31 mouse cellular contexts compared by ENCODE assay signal in genomic region chr13:3796649-3797048, GRCm38 (mm10). TPM values are rescaled to one million over a fixed set of nuclear protein-coding genes. Genes with fewer than 3 reads are reported as not detected.
"Had no signal": no experiment of that assay in that cellular context is flagged by ENCODE, and none has a peak within 500 bp of the region (broad histone marks: within the 10 kb centered on the region; RNA-seq: fewer than 3 reads in every experiment).

No protein-coding gene starts in this region.

- H3K9me3 ChIP-seq: heart, embryonic 13.5 days; heart, embryonic 15.5 days; hindbrain, embryonic 13.5 days; hindbrain, embryonic 15.5 days; kidney, embryonic 15.5 days; limb, embryonic 13.5 days had no signal

- ATAC-seq: forebrain, postnatal 0 days; hindbrain, postnatal 0 days; intestine, embryonic 16.5 days had no signal

- H3K4me2 ChIP-seq: heart, embryonic 11.5 days; heart, embryonic 13.5 days; heart, embryonic 15.5 days; hindbrain, embryonic 13.5 days; hindbrain, embryonic 15.5 days; kidney, embryonic 15.5 days; limb, embryonic 13.5 days had no signal

- H3K9ac ChIP-seq: forebrain, postnatal 0 days; heart, embryonic 13.5 days; heart, embryonic 15.5 days; hindbrain, embryonic 13.5 days; hindbrain, embryonic 15.5 days; kidney, embryonic 15.5 days; limb, embryonic 13.5 days had no signal

- H3K4me1 ChIP-seq: hindbrain, embryonic 13.5 days; hindbrain, embryonic 15.5 days had no signal

- H3K27ac ChIP-seq: heart, adult 2 months; heart, embryonic 13.5 days; heart, embryonic 15.5 days; hindbrain, embryonic 13.5 days; hindbrain, embryonic 15.5 days; hindbrain, postnatal 0 days; kidney, embryonic 15.5 days; kidney, postnatal 0 days; limb, embryonic 13.5 days had no signal

- H3K27me3 ChIP-seq: heart, embryonic 13.5 days; heart, embryonic 15.5 days; hindbrain, embryonic 13.5 days; hindbrain, embryonic 15.5 days; kidney, embryonic 15.5 days; limb, embryonic 13.5 days had no signal

- H3K36me3 ChIP-seq: heart, embryonic 13.5 days; heart, embryonic 15.5 days; hindbrain, embryonic 13.5 days; hindbrain, embryonic 15.5 days; kidney, embryonic 15.5 days; limb, embryonic 13.5 days had no signal

- H3K4me3 ChIP-seq: heart, adult 2 months; heart, embryonic 13.5 days; heart, embryonic 15.5 days; hindbrain, embryonic 13.5 days; hindbrain, embryonic 15.5 days; kidney, embryonic 15.5 days; limb, embryonic 13.5 days had no signal

- DNase-seq: forebrain, postnatal 0 days; gastrocnemius, postnatal 14 days; gastrocnemius, postnatal 36 days; heart, adult 11 months; heart, adult 2 months; heart, postnatal 14 days; heart, postnatal 36 days; kidney, adult 11 months; kidney, adult 2 months; kidney, adult 9 months; kidney, postnatal 14 days; kidney, postnatal 36 days; layer of hippocampus, adult 9-11 months; layer of hippocampus, postnatal 36 days; left cerebral cortex, postnatal 4 days had no signal

RNA-seq across cellular contexts. Expression of gene Calml3, which starts 7.5 kb away (rescaled TPM):
- polyA plus RNA-seq: forebrain, postnatal 0 days; heart, embryonic 13.5 days; heart, embryonic 15.5 days; heart, postnatal 0 days; hindbrain, embryonic 11.5 days; hindbrain, embryonic 13.5 days; hindbrain, postnatal 0 days; intestine, embryonic 14.5 days; intestine, embryonic 16.5 days; large intestine, adult 2 months had no signal

RNA-seq across cellular contexts. Expression of gene Calm4, which starts 40.9 kb away (rescaled TPM):
- polyA plus RNA-seq: forebrain, postnatal 0 days; gonadal fat pad, adult 2 months; heart, adult 2 months; heart, embryonic 11.5 days; heart, embryonic 13.5 days; heart, postnatal 0 days; hindbrain, embryonic 11.5 days; hindbrain, embryonic 13.5 days; intestine, embryonic 14.5 days; kidney, adult 2 months; kidney, postnatal 0 days; large intestine, adult 2 months; limb, embryonic 11.5 days; limb, embryonic 13.5 days had no signal

RNA-seq across cellular contexts. Expression of gene Calm5, which starts 57.3 kb away (rescaled TPM):
- polyA plus RNA-seq: forebrain, postnatal 0 days; gonadal fat pad, adult 2 months; heart, adult 2 months; heart, embryonic 11.5 days; heart, embryonic 13.5 days; heart, embryonic 15.5 days; heart, postnatal 0 days; hindbrain, embryonic 11.5 days; hindbrain, embryonic 13.5 days; hindbrain, embryonic 15.5 days; hindbrain, postnatal 0 days; intestine, embryonic 14.5 days; intestine, embryonic 16.5 days; kidney, adult 2 months; kidney, embryonic 15.5 days; kidney, postnatal 0 days; large intestine, adult 2 months; limb, embryonic 11.5 days; limb, embryonic 13.5 days had no signal
